Mouse (Mus musculus) effector memory CD4-positive, alpha-beta T cell, adult 7 months (primary cell): ENCODE measurements around the gene Med4. TPM values are rescaled to one million over a fixed set of nuclear protein-coding genes. Genes with fewer than 3 reads are reported as not detected.

Source experiments
- polyA plus RNA-seq: library from polyadenylated mRNA; unstranded; fragments of 100-300 nt; shearing (Covaris generic); gene quantifications from one replicate; pipeline ENCODE4 v1.2.1, GENCODE M21; 2017

Med4 gene
- polyA plus RNA-seq = 67.0 TPM

GRCm38 (mm10) chr14:73509765-73510423 is at the start of gene Med4:
TSS of gene Med4 (plus strand) at chr14:73510025.

GRCm38 (mm10) chr14:73524766-73525448 is 15.1 kb downstream of the Med4 start, which contains the start of gene Sucla2:
TSS of gene Sucla2 (plus strand) at chr14:73525319.

GRCm38 (mm10) chr14:73548051-73548450 is 38.2 kb downstream of the Med4 start, which contains the start of gene Nudt15:
TSS of gene Nudt15 (minus strand) at chr14:73548242.

Other genes starting within 250 kb of the Med4 start
- gene Rb1, start 184.2 kb upstream of the Med4 start, polyA plus RNA-seq = 64.2 TPM
- 1,108 TPM for gene Itm2b, start 124.7 kb upstream of the Med4 start, polyA plus RNA-seq
- gene Sucla2, start 15.3 kb downstream of the Med4 start, polyA plus RNA-seq = 49.5 TPM
- gene Nudt15, start 38.2 kb downstream of the Med4 start, polyA plus RNA-seq = 5.6 TPM
- not detected for gene Gm21750, start 151.2 kb downstream of the Med4 start, polyA plus RNA-seq